Mouse (Mus musculus) kidney, postnatal 0 days (tissue): ENCODE measurements at regions not wholly inside any gene's neighbourhood (a gene's known extent, or its start where the extent isn't known, plus 50 kb on each side); places are given as distances from the start of the nearest gene placed in this dataset.

Experiments used
- ATAC-seq: fragments of 200-750 bp; cut with Nextera tagmentation; replicated peaks from 2 replicates; pipeline ENCODE4 v1.8.0; 2017; ENCODE audit warnings: low read depth, moderate number of reproducible peaks, moderate TSS enrichment, moderate library complexity; ENCODE audit not compliant: low FRiP score
- DNase-seq: peaks from one replicate; pipeline ENCODE4 v3.0.0-alpha.2; 2016; ENCODE audit warnings: low spot score
- H3K27ac ChIP-seq: fragments of 300-500 bp; sonication (generic); 2 replicates; pipeline ENCODE4 v1.5.1; 2014; ENCODE audit warnings: mild to moderate bottlenecking
- H3K27me3 ChIP-seq: fragments of 300-500 bp; sonication (generic); 2 replicates; pipeline ENCODE4 v1.6.1; 2014; ENCODE audit warnings: low read length, mixed read lengths; ENCODE audit not compliant: insufficient read depth
- H3K36me3 ChIP-seq: fragments of 300-500 bp; sonication (generic); 2 replicates; pipeline ENCODE4 v1.6.1; 2014; ENCODE audit warnings: low read length, mixed read lengths; ENCODE audit not compliant: insufficient read depth
- H3K4me1 ChIP-seq: fragments of 300-500 bp; sonication (generic); replicated peaks from 2 replicates; pipeline ENCODE4 v1.6.1; 2014; ENCODE audit warnings: antibody characterized with exemption, low read length, mixed read lengths; ENCODE audit not compliant: insufficient read depth
- H3K4me2 ChIP-seq: fragments of 300-500 bp; sonication (generic); 2 replicates; pipeline ENCODE4 v1.6.1; 2014; ENCODE audit warnings: mild to moderate bottlenecking, low read length, moderate library complexity, mixed read lengths
- H3K4me3 ChIP-seq: fragments of 300-500 bp; sonication (generic); replicated peaks from 2 replicates; pipeline ENCODE4 v1.5.1; 2014; ENCODE audit warnings: low read depth, low read length
- H3K9ac ChIP-seq: fragments of 300-500 bp; sonication (generic); 2 replicates; pipeline ENCODE4 v1.6.1; 2014; ENCODE audit warnings: low read depth, low read length
- H3K9me3 ChIP-seq: fragments of 300-500 bp; sonication (generic); replicated peaks from 2 replicates; pipeline ENCODE4 v1.6.1; 2016; ENCODE audit warnings: low read length, inconsistent platforms, mixed read lengths
- CTCF ChIP-seq: IDR thresholded peaks from 2 replicates; pipeline ENCODE4 v1.5.1; 2016; ENCODE audit warnings: antibody characterized with exemption, low read depth, mild to moderate bottlenecking, moderate library complexity
- WGBS: fragments of 180-500 bp; shearing (Covaris S2); extraction: QIAGEN DNeasy Blood & Tissue Kit; methylation state at CpG from one replicate; pipeline ENCODE4 v1.1.7; 2014; 5-methylcytosine and 5-hydroxymethylcytosine counted together

DNA sequence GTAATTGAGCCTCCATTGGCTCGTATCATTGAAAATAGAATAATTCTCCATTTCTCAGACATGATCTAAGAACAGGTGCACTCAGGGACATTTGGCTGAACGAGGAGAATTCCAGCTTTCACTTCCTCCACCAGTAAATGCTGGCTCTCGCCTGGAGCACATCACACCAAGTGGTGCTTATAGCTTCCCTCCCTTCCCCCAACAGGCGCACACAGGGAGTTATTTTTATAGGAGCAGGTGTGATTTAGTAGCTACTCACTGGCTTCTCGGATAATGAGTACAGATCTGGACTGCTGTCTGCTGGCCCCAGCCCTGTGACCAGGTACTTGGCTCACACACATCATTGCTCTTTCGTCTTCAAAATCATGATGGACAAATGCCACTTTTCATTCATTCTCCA, 456.2 kb downstream of the Fut8 start:
- no peak overlapping the region for H3K9ac ChIP-seq
- ATAC-seq (no peak), DNase-seq (no peak)
- 40% methylated on average over 6 of the region's 6 CpGs for WGBS
- H3K27ac ChIP-seq = no peak overlapping the region
- no peak overlapping the region for H3K4me3 ChIP-seq
- H3K27me3 ChIP-seq = no peaks in the 10 kb centered on the region
- no peak for TF ChIP-seq CTCF
- H3K4me2 ChIP-seq = no peak overlapping the region
- H3K9me3 ChIP-seq = no peaks in the 10 kb centered on the region
- no peaks in the 10 kb centered on the region for H3K4me1 ChIP-seq
- no peaks in the 10 kb centered on the region for H3K36me3 ChIP-seq

DNA sequence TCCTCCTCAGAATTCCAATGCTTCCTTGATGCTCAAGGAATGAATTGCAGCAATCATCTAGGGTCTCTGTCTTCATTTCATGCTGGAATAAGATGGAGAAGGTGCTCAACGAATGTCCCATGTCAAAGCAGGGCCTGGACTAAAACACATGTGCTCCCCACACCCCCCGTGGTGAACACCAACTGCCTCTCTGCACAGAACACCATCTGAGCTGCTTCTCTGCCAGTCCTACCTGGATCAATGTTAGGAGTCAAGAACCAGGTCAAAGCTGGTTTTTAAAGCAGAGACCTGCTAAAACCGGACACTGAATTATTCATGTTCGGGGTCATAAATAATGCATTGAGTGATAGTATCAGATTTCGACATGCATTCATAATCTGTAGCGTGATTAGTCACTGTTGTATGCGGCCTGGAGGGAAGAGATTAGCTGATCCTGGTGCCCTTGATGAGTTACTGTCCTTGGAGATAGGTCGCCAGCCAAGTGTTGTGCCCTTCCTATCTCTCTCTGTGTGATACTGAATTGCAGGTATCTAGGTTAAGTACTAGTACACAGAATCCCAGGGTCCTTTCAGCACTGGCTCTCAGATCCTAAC, 458.2 kb downstream of the Fut8 start:
- no peak overlapping the region for H3K9ac ChIP-seq
- DNase-seq (no peak), ATAC-seq (no peak)
- no peaks in the 10 kb centered on the region for H3K36me3 ChIP-seq
- H3K9me3 ChIP-seq = no peaks in the 10 kb centered on the region
- no peak for TF ChIP-seq CTCF
- WGBS = 77% methylated on average over 8 of the region's 8 CpGs
- no peak overlapping the region for H3K4me2 ChIP-seq
- H3K4me3 ChIP-seq = no peak overlapping the region
- H3K4me1 ChIP-seq = no peaks in the 10 kb centered on the region
- no peaks in the 10 kb centered on the region for H3K27me3 ChIP-seq
- H3K27ac ChIP-seq = no peak overlapping the region

DNA sequence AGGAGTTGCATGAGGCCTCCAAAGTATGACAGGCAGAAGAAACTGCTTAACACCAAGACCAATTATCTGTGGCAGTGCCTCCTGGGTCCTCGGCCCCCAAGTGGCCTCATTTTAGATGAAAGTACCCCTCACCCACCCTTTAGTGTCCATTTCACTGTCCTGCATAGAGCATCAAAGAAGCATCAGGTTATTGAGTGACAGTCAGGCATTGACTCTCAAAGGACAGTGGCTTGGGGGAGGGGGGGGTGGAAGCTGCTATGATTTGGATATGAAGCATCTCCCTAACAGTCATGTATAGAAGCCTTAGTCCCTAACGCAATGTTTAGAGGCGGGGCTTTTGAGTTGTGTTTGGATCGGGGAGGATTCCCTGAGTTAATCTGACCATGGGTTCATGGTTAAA, 458.7 kb downstream of the Fut8 start:
- WGBS = 85% methylated on average over 4 of the region's 4 CpGs
- DNase-seq (no peak), ATAC-seq (no peak)
- Histone ChIP-seq H3K4me3 (no peak overlapping the region), H3K27me3 (no peaks in the 10 kb centered on the region), H3K4me1 (no peaks in the 10 kb centered on the region), H3K36me3 (no peaks in the 10 kb centered on the region), H3K9ac (no peak overlapping the region), H3K27ac (no peak overlapping the region), H3K9me3 (no peaks in the 10 kb centered on the region), H3K4me2 (no peak overlapping the region)
- TF ChIP-seq CTCF = no peak

DNA sequence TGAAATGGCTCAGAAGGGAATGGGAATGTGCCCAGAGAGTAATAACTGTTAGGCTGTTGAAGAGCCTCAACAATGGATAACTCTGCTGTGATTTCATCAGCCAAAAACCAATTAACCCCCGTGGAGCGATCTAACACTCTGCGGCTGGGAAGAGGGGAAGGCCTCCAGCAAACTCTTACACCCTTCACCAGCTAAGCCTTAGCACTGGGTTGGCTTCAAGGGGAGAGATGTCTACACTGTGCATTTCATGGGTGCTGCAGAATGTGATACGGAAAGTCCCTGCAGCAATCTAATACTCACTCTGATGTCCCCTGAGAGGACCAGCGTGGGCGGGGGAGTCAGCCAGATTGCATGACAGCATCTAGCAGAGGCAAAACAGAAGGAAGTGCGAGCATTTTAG, 460.2 kb downstream of the Fut8 start:
- 50% methylated on average over 7 of the region's 7 CpGs for WGBS

DNA sequence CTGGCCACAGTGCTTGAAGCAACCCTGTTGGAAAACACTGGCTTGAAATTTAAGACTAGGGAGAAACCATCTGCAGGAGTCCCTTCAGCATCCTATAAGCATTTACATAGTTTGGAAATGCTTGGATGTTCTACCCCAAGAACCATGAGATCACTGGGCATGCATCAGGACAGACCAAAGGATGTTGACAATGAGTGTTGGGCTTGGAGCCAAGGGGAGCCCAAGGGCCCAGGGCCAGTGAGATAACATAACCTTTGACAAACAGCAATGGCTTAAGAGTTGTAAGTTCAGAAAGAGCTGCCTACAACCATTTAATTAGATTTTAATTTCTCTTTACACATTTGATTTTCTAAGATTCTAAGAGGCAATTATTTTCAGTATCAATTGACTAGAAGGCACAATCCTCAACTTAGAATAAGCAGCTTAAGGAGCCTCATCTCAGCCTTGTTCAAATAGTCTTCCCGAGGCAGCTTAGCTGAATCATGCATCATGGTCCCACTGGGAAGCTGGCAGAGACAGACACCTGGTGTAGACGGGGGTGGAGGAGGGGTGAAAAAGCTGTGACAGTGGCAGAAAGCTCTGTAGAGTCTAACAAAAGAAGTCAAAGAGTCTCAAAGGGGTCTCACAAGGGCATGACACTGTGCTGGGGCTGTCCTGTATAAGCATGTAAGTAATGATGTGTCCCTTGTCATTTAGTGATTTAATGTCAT, 462.1 kb downstream of the Fut8 start:
- no peak overlapping the region for H3K27ac ChIP-seq
- H3K27me3 ChIP-seq = no peaks in the 10 kb centered on the region
- no peak for ATAC-seq
- no peak overlapping the region for H3K4me3 ChIP-seq
- no peaks in the 10 kb centered on the region for H3K36me3 ChIP-seq
- H3K4me1 ChIP-seq = no peaks in the 10 kb centered on the region
- no peak for TF ChIP-seq CTCF
- 71% methylated on average over 2 of the region's 2 CpGs for WGBS
- H3K4me2 ChIP-seq = no peak overlapping the region
- no peak overlapping the region for H3K9ac ChIP-seq
- no peaks in the 10 kb centered on the region for H3K9me3 ChIP-seq
- DNase-seq = no peak

More for the DNA sequence above, 460.2 kb downstream of the Fut8 start:
- DNase-seq (peak; percentile 46), ATAC-seq (no peak)
- Histone ChIP-seq H3K27ac (no peak overlapping the region), H3K27me3 (no peaks in the 10 kb centered on the region), H3K4me3 (no peak overlapping the region), H3K4me1 (no peaks in the 10 kb centered on the region), H3K9me3 (no peaks in the 10 kb centered on the region), H3K36me3 (no peaks in the 10 kb centered on the region), H3K4me2 (no peak overlapping the region), H3K9ac (no peak overlapping the region)
- TF ChIP-seq CTCF = no peak

DNA sequence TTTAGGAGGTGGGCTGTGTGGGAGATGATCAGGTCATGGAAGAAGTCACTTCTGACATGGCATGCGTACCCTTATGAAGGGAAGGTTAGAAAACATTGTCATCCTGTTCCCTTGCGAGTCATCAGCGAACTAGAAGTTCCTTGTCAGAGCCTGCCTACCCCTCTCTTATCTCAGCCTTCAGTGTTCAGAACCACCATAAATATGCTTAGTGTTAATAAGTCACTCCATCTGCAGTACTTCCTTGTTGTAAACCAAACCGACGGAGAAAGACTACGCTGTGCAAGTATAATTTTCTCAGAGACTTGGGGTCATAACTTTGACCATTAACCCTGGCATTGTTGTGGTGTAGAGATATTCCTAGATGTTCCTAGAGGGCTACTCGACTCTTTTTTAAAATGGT, 477.6 kb downstream of the Fut8 start:
- Histone ChIP-seq H3K9ac (no peak overlapping the region), H3K27me3 (no peaks in the 10 kb centered on the region), H3K36me3 (no peaks in the 10 kb centered on the region), H3K4me1 (no peaks in the 10 kb centered on the region), H3K27ac (no peak overlapping the region), H3K9me3 (no peaks in the 10 kb centered on the region), H3K4me3 (no peak overlapping the region), H3K4me2 (no peak overlapping the region)
- DNase-seq (no peak), ATAC-seq (no peak)
- WGBS = 56% methylated on average over 7 of the region's 7 CpGs
- TF ChIP-seq CTCF = no peak

DNA sequence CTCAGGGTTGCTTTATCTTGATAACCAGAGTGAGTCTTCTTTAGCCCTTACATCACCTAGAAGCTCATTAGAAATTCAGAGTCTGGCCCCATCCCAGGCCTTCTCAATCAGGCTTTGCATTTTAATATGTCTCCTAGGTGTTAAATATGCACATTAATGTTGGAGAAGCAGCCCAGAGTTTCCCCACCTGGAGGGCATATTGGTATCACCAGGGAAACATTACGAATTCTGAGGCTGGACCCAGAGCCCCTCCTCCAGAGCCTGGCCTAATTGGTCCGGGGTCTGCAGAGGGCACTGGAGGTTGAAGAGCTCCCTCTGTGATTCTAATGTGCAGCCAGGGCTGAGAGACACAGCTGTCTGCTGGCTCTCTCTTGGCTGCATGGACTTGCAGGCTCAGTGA, 478.1 kb downstream of the Fut8 start:
- no peaks in the 10 kb centered on the region for H3K9me3 ChIP-seq
- H3K9ac ChIP-seq = no peak overlapping the region
- 29% methylated on average over 2 of the region's 2 CpGs for WGBS
- no peak overlapping the region for H3K27ac ChIP-seq
- H3K4me3 ChIP-seq = no peak overlapping the region
- TF ChIP-seq CTCF = no peak
- H3K4me2 ChIP-seq = no peak overlapping the region
- DNase-seq = no peak
- H3K27me3 ChIP-seq = no peaks in the 10 kb centered on the region
- H3K36me3 ChIP-seq = no peaks in the 10 kb centered on the region
- no peak for ATAC-seq
- H3K4me1 ChIP-seq = no peaks in the 10 kb centered on the region
